Mouse (Mus musculus) myocyte (in vitro differentiated cells): Measurements from ENCODE around the gene Zfp174.

ENCODE experiments used
- MYOD1 ChIP-seq, 3 experiments: IDR thresholded peaks; one replicate each; pipeline ENCODE4 v1.6.1; 2011; ENCODE audit warnings: control low read depth in 2 of 3, low read depth in 2 of 3, mild to moderate bottlenecking in 2 of 3, moderate library complexity in 1 of 3; ENCODE audit not compliant: insufficient read length in 2 of 3, control insufficient read depth in 1 of 3
- POLR2A ChIP-seq: IDR thresholded peaks from one replicate; pipeline ENCODE4 v1.6.1; 2011; ENCODE audit warnings: low read depth, mild to moderate bottlenecking, control low read depth, moderate library complexity; ENCODE audit not compliant: insufficient read length
- REST ChIP-seq: IDR thresholded peaks from one replicate; pipeline ENCODE4 v1.6.1; 2011; ENCODE audit warnings: mild to moderate bottlenecking, control low read depth, moderate library complexity; ENCODE audit not compliant: insufficient read depth, insufficient read length
- TCF12 ChIP-seq: IDR thresholded peaks from one replicate; pipeline ENCODE4 v1.6.1; 2011; ENCODE audit warnings: mild to moderate bottlenecking, control low read depth; ENCODE audit not compliant: poor library complexity, insufficient read depth, severe bottlenecking
- USF1 ChIP-seq: IDR thresholded peaks from one replicate; pipeline ENCODE4 v1.6.1; 2011; ENCODE audit warnings: low read depth, mild to moderate bottlenecking, control low read depth, moderate library complexity

DNA sequence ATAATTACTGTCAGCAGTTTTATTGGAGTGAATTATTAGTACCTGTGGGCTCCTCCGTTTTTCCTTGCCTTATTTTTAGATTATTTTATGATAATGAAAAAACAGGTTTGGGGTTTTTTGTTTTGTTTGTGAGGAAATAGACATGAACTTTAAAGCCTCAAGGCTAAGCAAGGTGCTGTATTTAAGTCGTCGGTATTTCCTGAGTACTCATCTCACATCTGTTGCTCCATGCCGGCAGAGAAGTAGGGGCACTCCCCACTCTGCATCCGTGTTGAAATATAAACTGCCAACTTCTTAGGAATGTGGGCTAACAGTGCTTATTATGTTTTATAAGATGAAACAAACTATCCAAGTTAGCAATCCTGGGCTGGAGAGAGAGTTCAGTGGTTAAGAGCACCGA, 49.0 kb downstream of the Zfp174 start:
- no peak for TF ChIP-seq POLR2A
- TF ChIP-seq USF1 = no peak
- no peak for TF ChIP-seq MYOD1 (IDR thresholded peaks at IDR 0.05; ENCODE audit: control insufficient read depth in 1 of 3, insufficient read length in 2 of 3, low read depth in 2 of 3)
- TF ChIP-seq REST = no peak
- TF ChIP-seq TCF12 = no peak
